Mouse (Mus musculus): ENCODE data around the gene Abi3.

GRCm38 (mm10) chr11:95794201-95794600, 48.1 kb downstream of the Abi3 start:
- no peak for TF ChIP-seq CTCF (IDR thresholded peaks at IDR 0.05)
- peak; percentile 41; the same call in 1 of the 2 replicates for TF ChIP-seq POLR2A (IDR thresholded peaks at IDR 0.05; ENCODE audit: insufficient read depth, low read depth, low read length)

Measured in heart, adult 2 months (tissue).